Mouse (Mus musculus): ENCODE measurements around the gene Cep97.

- no peak for TF ChIP-seq CTCF (IDR thresholded peaks at IDR 0.05 in 2 of 3, conservative IDR thresholded peaks at IDR 0.05 in 1 of 3; ENCODE audit: control insufficient read depth in 1 of 3, insufficient read depth in 1 of 3, low read depth in 2 of 3, low read length in 3 of 3, poor library complexity in 1 of 3, severe bottlenecking in 1 of 3)
- no peak for TF ChIP-seq POLR2A (IDR thresholded peaks at IDR 0.05; ENCODE audit: control insufficient read depth in 1 of 2, insufficient read depth in 1 of 2, low read depth in 1 of 2, low read length in 2 of 2, poor library complexity in 1 of 2)
- peak; percentile 64 for TF ChIP-seq MAX (IDR thresholded peaks at IDR 0.05; ENCODE audit: low read length)
- TF ChIP-seq ZNF384 (IDR thresholded peaks at IDR 0.05; ENCODE audit: low read depth, low read length) = peak; percentile 31; the same call in 1 of the 2 replicates
- peak; percentile 27 to 57; a peak in 3 of 4 replicates for TF ChIP-seq EP300 (IDR thresholded peaks at IDR 0.05; ENCODE audit: low read depth in 1 of 2, low read length in 2 of 2)
- no peak for TF ChIP-seq SMC3 (IDR thresholded peaks at IDR 0.05; ENCODE audit: low read depth, low read length)
- no peak for TF ChIP-seq NELFE (IDR thresholded peaks at IDR 0.05; ENCODE audit: low read depth, low read length)
- peak; percentile 82 for TF ChIP-seq MXI1 (IDR thresholded peaks at IDR 0.05; ENCODE audit: low read depth, low read length)
- no peak for TF ChIP-seq GABPA (IDR thresholded peaks at IDR 0.05; ENCODE audit: low read depth, low read length)
- TF ChIP-seq MAFK (IDR thresholded peaks at IDR 0.05; ENCODE audit: borderline replicate concordance, low read depth, low read length) = no peak
- no peak for TF ChIP-seq POLR2AphosphoS5 (IDR thresholded peaks at IDR 0.05; ENCODE audit: borderline replicate concordance, low read depth, low read length)
- peak; percentile 62; the same call in 1 of the 2 replicates for TF ChIP-seq MAZ (IDR thresholded peaks at IDR 0.05; ENCODE audit: low read depth, low read length)
Measured at GRCm38 (mm10) chr16:55894536-55894892, 40.1 kb downstream of the Cep97 start.

All from MEL (cell line).